Mouse (Mus musculus) ES-Bruce4 (cell line): Measurements from ENCODE around the gene Hgd.

Experiments
- CTCF ChIP-seq: IDR thresholded peaks from one replicate; pipeline ENCODE4 v1.8.1; 2011; ENCODE audit warnings: low read depth, low read length
- EP300 ChIP-seq: IDR thresholded peaks from 2 replicates; pipeline ENCODE4 v1.6.1; 2011; ENCODE audit warnings: low read depth, low read length; ENCODE audit not compliant: insufficient read depth

DNA sequence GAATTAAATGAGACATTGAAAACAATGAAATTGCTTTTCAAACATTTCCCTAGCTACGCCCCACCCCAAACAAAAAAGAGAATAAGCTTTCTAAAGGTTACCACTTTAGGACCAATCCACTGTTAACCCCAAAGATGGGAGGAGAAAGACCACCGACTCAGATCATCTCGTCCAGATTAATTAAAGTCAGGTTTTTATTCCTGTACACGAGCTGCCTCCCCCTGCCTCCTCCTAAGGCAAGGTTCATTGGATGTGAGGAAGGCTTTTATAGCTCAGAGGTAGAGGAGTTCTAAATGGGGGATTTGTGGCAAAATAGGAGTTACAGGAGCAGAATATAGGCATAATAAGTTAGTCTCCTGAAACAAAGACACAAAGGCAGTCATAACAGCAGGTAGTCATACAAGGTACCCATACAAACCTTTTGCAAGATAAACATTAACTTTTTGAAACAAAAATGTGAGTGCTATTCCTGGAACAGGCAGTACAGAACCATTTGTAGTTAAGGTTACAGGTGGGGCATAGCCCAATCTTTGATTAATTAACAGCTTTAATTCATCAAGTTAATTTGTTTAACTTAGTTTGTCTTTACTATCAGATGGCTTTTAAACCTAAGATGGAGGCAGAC, 75.0 kb downstream of the Hgd start:
- TF ChIP-seq EP300 (no peak), CTCF (no peak)
